Mouse (Mus musculus): ENCODE measurements around the gene Memo1. TPM values are rescaled to one million over a fixed set of nuclear protein-coding genes. Genes with fewer than 3 reads are reported as not detected.
"Not testable (repeated sequence)": the region's sequence is repeated elsewhere in the genome, so short reads cannot be mapped to it uniquely, and the experiment has no call there.

Memo1 gene
- 98.1 and 99.2 TPM in 2 replicates for polyA plus RNA-seq (2014; fragmentation: Nextera tagmentation; extraction: Ambion mirVana)

GRCm38 (mm10) chr17:74295026-74295970 is at the start of gene Memo1:
Gene Memo1, minus strand, starts transcription at chr17:74295521.
- Histone ChIP-seq H3K36me3 (ENCODE audit: insufficient read depth) (peaks cover 14% of the 10 kb centered on the region; the same call in 1 of the 2 replicates), H3K27me3 (ENCODE audit: insufficient read depth, low read length) (no peaks in the 10 kb centered on the region), H3K4me3 (ENCODE audit: low read depth, low read length) (peak within 1 kb of the TSS; percentile 91), H3K9ac (peak within 1 kb of the TSS; percentile 90), H3K4me2 (peak within 1 kb of the TSS; percentile 63), H3K27ac (ENCODE audit: low read depth) (peak within 1 kb of the TSS; percentile 99), H3K9me3 (ENCODE audit: low read depth, low read length) (no peaks in the 10 kb centered on the region), H3K4me1 (ENCODE audit: insufficient read depth) (peaks cover 10% of the 10 kb centered on the region; the same call in 1 of the 2 replicates)
- ATAC-seq (ENCODE audit: insufficient read depth) (peak; percentile 92), DNase-seq (peak; percentile 91)
- under 1% methylated on average over 72 of the region's 110 CpGs for WGBS
- TF ChIP-seq CTCF (IDR thresholded peaks at IDR 0.05; ENCODE audit: low read depth), result no peak

DNA sequence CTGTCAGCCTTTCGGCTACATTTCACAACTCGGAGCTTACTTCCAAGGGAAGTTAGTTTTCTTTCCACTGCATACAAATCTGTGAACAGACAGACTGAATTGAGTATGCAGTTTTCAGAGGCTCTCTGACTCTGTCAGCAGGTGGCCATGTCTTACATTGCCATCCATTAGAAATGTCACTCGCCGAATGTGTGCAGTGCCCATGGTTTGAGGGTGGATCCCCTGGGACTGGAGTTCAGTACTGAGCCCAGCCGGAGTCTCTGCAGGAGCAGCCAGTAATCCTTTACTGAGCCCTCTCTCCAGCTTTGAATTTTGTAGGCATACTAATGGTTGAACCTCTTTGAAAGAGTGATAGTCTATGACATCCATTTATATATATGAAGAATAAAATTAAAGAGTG is 45.8 kb upstream of the Memo1 start:
- Histone ChIP-seq H3K4me2 (peak overlapping the region; percentile 64), H3K27me3 (ENCODE audit: insufficient read depth, low read length) (no peaks in the 10 kb centered on the region), H3K36me3 (ENCODE audit: insufficient read depth) (0 out of 2 replicates have a peak, but pooled peaks cover 10% of the 10 kb centered on the region), H3K27ac (ENCODE audit: low read depth) (no peak overlapping the region), H3K9me3 (ENCODE audit: low read depth, low read length) (no peaks in the 10 kb centered on the region), H3K4me1 (ENCODE audit: insufficient read depth) (0 out of 2 replicates have a peak, but pooled peaks cover 5% of the 10 kb centered on the region), H3K4me3 (ENCODE audit: low read depth, low read length) (peak overlapping the region; percentile 95; the same call in 1 of the 2 replicates), H3K9ac (0 out of 2 replicates have a peak overlapping the region, but pooled peaks have one; percentile 7)
- TF ChIP-seq CTCF (IDR thresholded peaks at IDR 0.05; ENCODE audit: low read depth), result no peak
- 63% methylated on average over 5 of the region's 5 CpGs for WGBS
- no peak for ATAC-seq (ENCODE audit: insufficient read depth)
- DNase-seq, result no peak

GRCm38 (mm10) chr17:74338937-74339804 is 43.9 kb upstream of the Memo1 start, which contains the start of gene Spast:
Gene Spast, plus strand, starts transcription at chr17:74338987.
- Histone ChIP-seq H3K27me3 (ENCODE audit: insufficient read depth, low read length) (no peaks in the 10 kb centered on the region), H3K4me3 (ENCODE audit: low read depth, low read length) (peak within 1 kb of the TSS; percentile 95), H3K36me3 (ENCODE audit: insufficient read depth) (0 out of 2 replicates have a peak, but pooled peaks cover 10% of the 10 kb centered on the region), H3K4me2 (peak within 1 kb of the TSS; percentile 64), H3K4me1 (ENCODE audit: insufficient read depth) (0 out of 2 replicates have a peak, but pooled peaks cover 5% of the 10 kb centered on the region), H3K9me3 (ENCODE audit: low read depth, low read length) (no peaks in the 10 kb centered on the region), H3K27ac (ENCODE audit: low read depth) (peak within 1 kb of the TSS; percentile 97), H3K9ac (peak within 1 kb of the TSS; percentile 91)
- no peak for TF ChIP-seq CTCF (IDR thresholded peaks at IDR 0.05; ENCODE audit: low read depth)
- DNase-seq (peak; percentile 79), ATAC-seq (ENCODE audit: insufficient read depth) (peak; percentile 90)
- under 1% methylated on average over 70 of the region's 90 CpGs for WGBS

DNA sequence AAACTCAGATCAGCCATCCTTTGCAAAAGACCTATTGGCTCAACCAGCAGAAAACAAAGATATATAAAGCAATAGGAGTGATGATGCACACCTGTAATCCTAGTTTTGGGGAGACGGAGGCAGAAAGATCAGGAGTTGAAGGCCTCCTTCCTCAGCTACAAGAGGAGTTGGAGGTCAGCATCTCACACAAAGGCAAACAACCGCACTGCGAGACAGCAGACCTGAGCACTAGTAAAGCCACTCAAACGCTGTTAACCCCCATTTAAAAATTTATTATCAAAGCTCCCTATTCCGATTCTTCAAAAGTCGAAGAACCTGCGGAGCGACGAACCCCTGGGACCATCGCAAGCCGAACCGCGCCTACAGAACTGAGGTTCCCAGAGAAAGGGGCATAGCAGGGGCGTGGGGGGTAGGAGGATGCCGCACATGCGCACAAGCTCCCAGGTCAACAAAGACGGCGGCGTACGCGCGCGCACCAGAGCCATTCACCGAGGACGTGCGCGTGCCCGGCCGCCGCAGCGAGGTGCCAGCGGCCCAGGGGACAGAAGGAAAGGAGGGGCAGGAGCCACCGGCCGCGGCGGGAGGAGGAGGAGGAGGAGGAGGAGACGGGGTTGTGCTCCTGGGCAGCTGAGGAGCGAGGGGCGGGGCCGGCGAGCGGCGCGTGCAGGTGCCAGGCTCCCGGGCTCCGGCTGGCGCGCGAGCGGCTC is 43.1 kb upstream of the Memo1 start:
- DNase-seq (peak; percentile 98), ATAC-seq (ENCODE audit: insufficient read depth) (peak; percentile 93)
- H3K9me3 ChIP-seq (ENCODE audit: low read depth, low read length), result no peaks in the 10 kb centered on the region
- TF ChIP-seq CTCF (IDR thresholded peaks at IDR 0.05; ENCODE audit: low read depth), result no peak
- H3K27ac ChIP-seq (ENCODE audit: low read depth), result peak overlapping the region; percentile 97
- H3K4me3 ChIP-seq (ENCODE audit: low read depth, low read length), result peak overlapping the region; percentile 95
- H3K36me3 ChIP-seq (ENCODE audit: insufficient read depth), result 0 out of 2 replicates have a peak, but pooled peaks cover 7% of the 10 kb centered on the region
- 1% methylated on average over 35 of the region's 50 CpGs for WGBS
- no peaks in the 10 kb centered on the region for H3K27me3 ChIP-seq (ENCODE audit: insufficient read depth, low read length)
- peak overlapping the region; percentile 64 for H3K4me2 ChIP-seq
- peak overlapping the region; percentile 91 for H3K9ac ChIP-seq
- H3K4me1 ChIP-seq (ENCODE audit: insufficient read depth), result 0 out of 2 replicates have a peak, but pooled peaks cover 5% of the 10 kb centered on the region

GRCm38 (mm10) chr17:74331049-74331676 is 35.8 kb upstream of the Memo1 start:
- Histone ChIP-seq H3K9me3 (ENCODE audit: low read depth, low read length) (no peaks in the 10 kb centered on the region), H3K27ac (ENCODE audit: low read depth) (no peak overlapping the region), H3K9ac (no peak overlapping the region), H3K4me3 (ENCODE audit: low read depth, low read length) (no peak overlapping the region), H3K36me3 (ENCODE audit: insufficient read depth) (no peaks in the 10 kb centered on the region), H3K27me3 (ENCODE audit: insufficient read depth, low read length) (no peaks in the 10 kb centered on the region), H3K4me1 (ENCODE audit: insufficient read depth) (no peaks in the 10 kb centered on the region), H3K4me2 (no peak overlapping the region)
- DNase-seq, result no peak
- no peak for TF ChIP-seq CTCF (IDR thresholded peaks at IDR 0.05; ENCODE audit: low read depth)
- 68% methylated on average over 9 of the region's 9 CpGs for WGBS
- no peak for ATAC-seq (ENCODE audit: insufficient read depth)

DNA sequence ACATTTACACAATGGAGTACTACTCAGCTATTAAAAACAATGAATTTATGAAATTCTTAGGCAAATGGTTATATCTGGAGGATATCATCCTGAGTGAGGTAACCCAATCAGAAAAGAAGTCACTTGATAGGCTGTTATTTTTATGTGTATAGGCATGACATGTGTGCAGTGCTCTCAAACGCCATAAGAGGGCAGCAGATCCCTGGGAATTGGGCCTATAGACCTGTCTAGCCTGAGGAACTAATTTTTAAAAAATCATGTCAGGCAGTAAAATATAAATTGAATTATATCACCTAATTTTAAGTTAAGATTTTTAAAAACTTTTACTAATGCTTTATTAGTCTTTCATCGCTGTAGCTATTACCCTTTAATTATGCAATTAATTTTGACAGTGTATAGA is 32.8 kb upstream of the Memo1 start:
- not testable (repeated sequence) for H3K36me3 ChIP-seq (ENCODE audit: insufficient read depth); H3K4me3 ChIP-seq (ENCODE audit: low read depth, low read length); H3K4me1 ChIP-seq (ENCODE audit: insufficient read depth); H3K27me3 ChIP-seq (ENCODE audit: insufficient read depth, low read length); H3K27ac ChIP-seq (ENCODE audit: low read depth); H3K9me3 ChIP-seq (ENCODE audit: low read depth, low read length); ATAC-seq (ENCODE audit: insufficient read depth); H3K4me2 ChIP-seq; H3K9ac ChIP-seq
- peak; percentile 78 for DNase-seq
- TF ChIP-seq CTCF (IDR thresholded peaks at IDR 0.05; ENCODE audit: low read depth), result peak; percentile 63
- WGBS, result 42% methylated on average over 2 of the region's 2 CpGs

- DNase-seq; H3K36me3 ChIP-seq (ENCODE audit: insufficient read depth); ATAC-seq (ENCODE audit: insufficient read depth); H3K4me2 ChIP-seq; H3K4me3 ChIP-seq (ENCODE audit: low read depth, low read length); H3K4me1 ChIP-seq (ENCODE audit: insufficient read depth); H3K9me3 ChIP-seq (ENCODE audit: low read depth, low read length); H3K27me3 ChIP-seq (ENCODE audit: insufficient read depth, low read length); H3K9ac ChIP-seq; H3K27ac ChIP-seq (ENCODE audit: low read depth): not testable (repeated sequence)
- WGBS, result 92% methylated on average over 7 of the region's 7 CpGs
Measured at GRCm38 (mm10) chr17:74327195-74327594, 31.9 kb upstream of the Memo1 start.

All from lung, embryonic 14.5 days (tissue).